Mouse (Mus musculus) c-Kit-negative CD71-positive TER-119-positive erythroid progenitor cells, embryonic 14.5 days (primary cell): ENCODE results near the gene Pbx4.

Experiments
- DNase-seq: peaks from one replicate; pipeline ENCODE4 v3.0.0-alpha.2; 2013; ENCODE audit warnings: low read depth, low spot score

Gene Pbx4

DNA sequence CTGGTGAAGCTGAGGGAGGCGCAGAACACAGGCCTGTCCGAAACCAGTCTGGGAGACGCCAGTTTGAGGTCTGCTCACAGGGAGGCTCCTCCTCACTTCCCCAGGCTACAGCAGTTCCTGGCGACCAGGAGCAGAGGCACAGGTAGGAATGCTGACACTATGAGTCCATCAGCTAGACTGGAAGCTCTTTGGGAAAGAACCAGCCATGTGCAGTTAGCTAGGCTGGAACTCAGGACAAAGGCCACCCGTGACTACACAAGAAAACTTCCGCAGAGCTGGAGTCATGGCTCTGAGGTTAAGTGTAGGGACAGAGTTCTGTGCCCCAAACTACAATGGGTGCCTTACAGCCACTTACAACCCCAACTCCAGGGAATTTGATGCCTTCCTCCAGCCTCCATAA lies 65.6 kb downstream of the Pbx4 start:
- no peak for DNase-seq

DNA sequence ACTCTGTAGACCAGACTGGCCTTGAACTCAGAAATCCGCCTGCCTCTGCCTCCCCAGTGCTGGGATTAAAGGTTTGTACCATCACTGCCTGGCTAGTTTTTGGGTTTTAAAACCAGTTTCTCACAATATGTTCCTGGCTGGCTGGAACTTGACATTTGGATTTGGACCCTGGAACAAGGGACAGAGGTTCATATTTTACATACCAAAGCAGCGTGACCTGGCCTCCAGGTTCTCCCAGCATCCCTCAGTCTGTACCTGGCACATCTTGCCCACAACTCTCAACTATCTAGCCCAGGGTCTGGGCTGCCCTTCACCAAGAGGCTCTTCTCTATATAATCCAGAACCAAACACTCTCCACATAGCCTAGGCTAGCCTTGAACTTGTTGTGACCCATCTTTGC lies 67.6 kb downstream of the Pbx4 start:
- DNase-seq: no peak

DNA sequence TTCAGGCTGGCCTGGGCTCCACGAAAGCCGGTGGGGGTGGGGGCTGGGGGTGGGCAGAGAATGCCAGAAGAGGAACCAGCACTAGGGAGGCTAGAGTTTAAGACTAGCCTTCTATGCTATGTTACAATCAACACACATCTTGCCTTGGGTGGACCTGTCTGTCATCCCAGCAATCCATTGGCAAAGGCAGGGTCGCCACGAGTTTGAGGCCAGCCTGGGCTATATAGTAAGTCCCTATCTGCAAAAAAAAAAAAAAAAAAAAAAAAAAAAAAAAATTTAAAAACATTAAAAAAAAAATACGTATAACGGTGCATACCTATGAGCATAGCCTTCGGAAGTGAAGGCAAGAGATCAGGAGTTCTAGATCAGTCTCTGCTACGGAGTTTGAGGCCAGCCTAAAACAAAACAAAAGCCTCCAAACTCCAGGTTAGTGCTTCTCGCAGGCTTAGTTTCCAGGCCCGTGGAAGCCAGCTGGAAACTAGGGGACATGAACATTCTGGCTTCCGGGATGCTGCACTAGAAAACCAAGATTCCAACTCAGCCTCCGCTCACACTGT lies 68.7 kb downstream of the Pbx4 start:
- DNase-seq: no peak

DNA sequence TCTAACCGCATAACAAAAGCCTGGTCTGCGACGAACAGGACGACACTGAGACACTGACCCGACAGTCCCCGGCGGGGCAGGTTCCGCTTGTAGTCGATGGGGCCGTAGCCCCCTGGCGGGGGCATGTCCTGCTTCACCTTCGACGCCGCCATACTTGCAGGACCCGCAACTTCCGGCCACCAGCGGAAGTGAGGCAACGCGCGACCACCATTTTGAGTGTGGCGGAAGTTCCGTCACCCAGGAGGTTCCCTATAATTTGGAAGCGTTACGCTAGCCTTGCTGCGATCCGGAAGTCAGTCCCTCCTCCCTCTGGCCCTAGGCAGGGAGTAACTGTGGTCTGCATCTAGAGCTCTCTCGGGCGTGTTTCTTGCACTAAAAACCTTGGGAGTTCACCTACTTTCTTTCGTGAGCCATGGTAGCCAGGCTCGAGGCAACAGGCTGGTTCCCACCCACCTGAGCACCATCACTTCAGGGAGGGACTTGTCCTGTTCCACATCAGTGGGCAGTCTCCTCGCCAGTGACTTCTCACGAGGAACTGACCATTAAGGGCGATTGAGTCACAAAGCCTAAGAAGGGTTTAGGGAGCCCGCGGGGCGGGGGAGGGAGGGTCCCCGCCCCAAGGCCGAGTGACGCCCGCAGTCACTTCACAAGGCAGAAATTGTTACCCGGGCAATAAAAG lies 69.3 kb downstream of the Pbx4 start:
- DNase-seq: peak; percentile 93

DNA sequence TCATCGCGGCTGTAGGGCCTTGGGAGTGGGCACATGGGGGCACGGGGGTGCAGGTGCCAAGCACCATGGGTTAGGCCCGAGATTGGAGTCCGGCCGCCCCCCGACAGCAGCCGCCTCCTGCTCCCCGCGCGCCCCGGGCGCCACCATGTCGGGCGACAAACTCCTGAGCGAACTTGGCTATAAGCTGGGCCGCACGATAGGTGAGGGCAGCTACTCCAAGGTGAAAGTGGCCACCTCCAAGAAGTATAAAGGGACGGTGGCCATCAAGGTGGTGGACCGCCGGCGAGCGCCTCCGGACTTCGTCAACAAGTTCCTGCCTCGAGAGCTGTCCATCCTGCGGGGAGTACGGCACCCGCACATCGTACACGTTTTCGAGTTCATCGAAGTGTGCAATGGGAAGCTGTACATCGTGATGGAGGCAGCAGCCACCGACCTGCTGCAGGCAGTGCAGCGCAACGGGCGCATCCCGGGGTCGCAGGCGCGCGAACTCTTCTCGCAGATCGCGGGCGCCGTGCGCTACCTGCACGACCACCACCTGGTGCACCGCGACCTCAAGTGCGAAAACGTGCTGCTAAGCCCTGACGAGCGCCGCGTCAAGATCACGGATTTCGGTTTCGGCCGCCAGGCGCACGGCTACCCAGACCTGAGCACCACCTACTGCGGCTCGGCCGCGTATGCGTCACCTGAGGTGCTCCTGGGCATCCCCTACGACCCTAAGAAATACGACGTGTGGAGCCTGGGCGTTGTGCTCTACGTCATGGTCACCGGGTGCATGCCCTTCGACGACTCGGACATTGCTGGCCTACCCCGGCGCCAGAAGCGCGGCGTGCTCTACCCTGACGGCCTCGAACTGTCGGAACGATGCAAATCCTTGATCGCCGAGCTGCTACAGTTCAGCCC lies 70.1 kb downstream of the Pbx4 start, which contains the start of the genes Tssk6, Ndufa13 and Yjefn3:
TSS of gene Tssk6 (plus strand) at position 22 of the 900 bp plus-strand sequence.
TSS of gene Ndufa13 (minus strand) at position 396 of the 900 bp plus-strand sequence.
TSS of gene Yjefn3 (minus strand) at position 550 of the 900 bp plus-strand sequence.
- DNase-seq: peak; percentile 36

DNA sequence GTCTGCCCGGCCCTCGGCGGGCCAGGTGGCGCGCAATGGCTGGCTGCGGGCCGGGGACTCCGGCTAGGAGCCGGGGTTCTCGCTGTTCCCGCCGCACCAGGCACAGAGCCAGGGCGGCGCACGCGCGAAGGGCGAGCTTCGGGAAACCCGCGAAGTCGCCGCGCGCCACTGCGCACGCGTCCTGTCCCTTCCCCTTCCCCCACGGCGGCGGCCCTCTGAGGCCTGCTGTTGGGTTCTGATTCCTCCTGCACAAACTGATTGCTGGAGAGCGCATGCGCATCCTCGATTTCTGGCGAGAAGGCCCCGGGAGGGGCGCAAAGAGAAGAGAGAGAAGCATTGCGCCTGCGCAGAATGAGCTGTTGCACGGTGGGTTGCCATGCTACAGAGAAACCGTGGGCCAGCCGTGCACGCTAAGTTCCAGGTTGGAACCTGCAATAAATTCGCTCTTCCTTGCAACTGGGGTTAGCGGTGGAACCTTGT lies 70.8 kb downstream of the Pbx4 start:
- DNase-seq: peak; percentile 94

DNA sequence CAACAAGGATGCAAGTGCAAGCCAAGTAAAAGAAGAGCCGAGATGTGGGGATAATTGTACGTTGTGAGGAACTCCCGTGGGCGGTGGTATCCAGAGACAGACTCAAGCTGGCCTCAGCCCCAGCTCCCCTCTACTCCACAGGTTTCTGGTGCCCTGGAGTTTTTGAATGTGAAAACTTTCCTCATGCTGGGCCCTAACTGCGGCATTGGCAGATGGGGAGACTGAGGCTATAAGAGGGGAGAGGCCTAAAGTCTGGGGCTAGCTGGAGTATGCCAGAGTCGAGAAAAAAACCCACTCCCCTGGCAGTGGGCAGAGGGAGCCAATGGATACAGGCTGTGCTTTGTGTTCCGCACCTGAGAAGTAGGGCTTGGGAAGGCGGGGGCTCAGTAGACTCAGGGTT lies 71.8 kb downstream of the Pbx4 start:
- no peak for DNase-seq

DNA sequence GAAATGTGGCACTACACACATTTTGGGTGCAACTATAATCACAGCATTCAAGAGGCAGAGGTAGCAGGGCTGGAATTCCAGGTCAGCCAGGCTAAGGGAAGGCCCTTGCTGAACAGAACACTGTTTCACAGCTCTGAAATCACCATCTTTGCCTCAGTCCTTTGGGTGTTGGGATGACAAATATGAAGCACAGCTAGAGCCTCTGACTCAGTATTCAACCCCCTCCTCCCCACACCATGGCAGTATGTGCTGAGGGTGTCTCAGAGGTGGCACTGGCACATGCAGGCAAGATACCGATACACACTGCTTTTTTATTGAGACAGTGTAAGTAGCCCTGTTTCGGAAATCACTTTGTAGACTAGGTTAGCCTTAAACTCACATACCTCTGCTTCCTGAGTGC lies 74.0 kb downstream of the Pbx4 start:
- no peak for DNase-seq

DNA sequence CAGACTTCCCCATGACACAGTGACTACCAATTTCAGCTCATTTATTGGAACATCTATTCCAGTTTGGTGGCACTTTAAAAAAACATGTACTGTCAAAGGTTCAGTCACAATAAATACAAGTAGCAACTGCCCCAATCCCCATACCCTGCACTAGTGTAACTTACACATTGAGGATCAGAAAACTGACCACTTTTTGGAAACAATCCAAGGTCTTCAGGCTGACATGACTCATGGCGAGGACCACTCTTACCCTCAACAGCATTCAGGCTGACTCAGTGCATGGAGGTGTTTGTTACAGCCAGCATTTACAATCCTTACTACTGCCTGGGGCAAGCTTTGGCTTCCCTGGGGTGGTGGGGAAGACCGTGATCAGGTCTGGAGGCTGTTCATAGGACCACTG lies 74.8 kb downstream of the Pbx4 start:
- no peak for DNase-seq

DNA sequence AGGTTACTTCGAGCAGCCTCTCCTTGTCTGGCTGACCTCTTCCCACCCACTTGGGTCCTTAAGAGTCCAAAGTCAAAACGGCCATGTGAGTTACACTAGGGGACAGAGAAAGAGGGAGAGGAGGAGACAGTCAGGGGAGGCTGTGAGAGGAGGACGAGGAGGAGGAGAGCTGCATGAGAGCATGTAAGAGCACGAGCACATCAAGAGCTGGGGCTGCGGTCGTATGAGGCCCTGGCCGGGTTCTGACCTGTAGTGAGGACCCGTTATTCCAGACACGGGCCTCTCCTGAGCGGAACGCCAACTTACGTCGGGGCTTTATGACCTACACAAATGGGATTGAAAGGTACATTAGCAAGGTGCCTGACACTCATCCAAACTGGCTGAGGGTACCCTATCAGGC lies 79.6 kb downstream of the Pbx4 start:
- no peak for DNase-seq

DNA sequence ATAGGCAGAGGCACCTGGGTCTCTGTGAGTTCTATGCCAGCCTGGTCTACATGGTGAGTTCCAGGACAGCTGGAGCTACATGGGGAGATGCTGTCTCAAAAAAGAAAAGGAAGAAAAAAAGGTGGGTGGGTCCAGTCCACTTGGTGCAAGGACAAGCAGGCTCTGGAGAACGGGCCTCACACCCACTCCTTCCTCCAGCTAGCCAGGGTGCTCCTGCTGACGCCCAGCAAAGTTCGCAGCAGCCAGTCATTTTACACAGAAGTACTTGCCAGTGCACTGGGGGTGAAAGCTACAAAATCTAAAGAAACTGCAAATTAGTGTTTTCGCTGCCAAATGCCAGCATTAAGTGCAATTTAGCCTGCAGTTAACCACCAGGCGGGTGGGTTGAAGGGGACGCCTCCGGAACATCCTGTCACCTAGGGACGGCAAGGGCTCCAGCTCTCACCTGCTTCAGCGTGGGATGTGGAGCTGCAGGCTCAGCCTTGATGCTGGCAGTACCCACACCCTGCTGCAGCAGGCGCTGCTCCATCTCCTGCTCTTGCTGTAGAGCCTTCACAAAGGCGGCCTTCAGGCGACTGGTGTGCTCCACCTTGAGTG lies 80.3 kb downstream of the Pbx4 start:
- no peak for DNase-seq

DNA sequence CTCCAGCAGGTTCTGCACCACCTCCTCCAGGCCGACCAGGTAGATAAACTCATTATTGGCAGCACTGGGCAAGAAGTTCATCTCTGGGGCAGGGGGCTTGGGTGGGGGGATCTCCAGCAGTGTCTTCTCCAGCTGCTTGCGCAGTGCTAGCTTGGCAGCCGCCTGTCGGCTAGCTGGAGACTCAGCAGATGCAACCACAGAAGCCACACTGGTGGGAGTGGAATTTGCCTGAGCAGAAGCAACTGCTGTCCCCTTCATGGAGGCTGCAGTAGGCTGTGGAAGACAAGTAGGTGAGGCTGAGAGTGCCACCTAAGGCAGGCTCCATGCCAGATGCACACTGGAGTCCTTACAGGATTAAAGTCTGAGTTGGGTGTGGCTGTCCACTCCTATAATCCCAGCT lies 82.2 kb downstream of the Pbx4 start:
- DNase-seq: no peak

DNA sequence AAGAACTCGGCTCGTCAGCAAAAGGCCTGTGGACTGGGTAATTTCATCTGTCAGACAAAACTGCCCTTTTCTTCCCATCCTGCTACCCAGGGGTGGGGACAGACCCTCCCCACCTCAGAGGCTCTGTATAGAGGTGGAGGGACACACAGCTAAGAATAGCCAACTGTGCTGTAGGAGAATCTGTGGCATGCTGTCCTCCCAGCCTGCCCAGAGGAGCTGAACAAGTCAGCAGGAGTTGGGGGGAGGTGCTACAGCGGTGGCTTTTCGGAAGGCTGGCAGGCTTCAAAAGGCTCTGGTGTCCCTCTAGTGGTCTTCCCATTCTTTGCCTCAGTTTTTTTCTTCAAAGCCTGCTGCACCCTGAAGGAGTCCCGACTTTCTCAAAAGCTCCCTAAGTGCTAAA lies 83.5 kb downstream of the Pbx4 start:
- DNase-seq: no peak

DNA sequence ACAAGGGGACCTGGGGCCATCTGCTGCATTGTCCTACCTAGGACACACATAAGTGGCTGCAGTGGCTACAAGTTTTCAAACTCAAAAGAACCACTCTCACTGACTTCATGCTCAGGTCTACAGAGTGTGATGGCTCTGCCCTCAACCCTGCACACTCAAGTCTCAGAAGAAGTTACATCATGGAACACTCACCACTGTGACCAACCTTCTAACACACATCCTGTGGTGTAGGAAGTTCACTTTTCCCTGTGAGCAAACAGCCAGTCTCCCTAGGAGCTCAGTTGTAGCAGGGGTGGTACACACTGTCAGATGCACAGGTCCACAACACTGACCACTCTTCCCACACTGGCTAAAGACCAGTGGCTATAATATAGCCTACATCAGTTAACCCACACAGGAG lies 86.2 kb downstream of the Pbx4 start:
- DNase-seq: no peak

DNA sequence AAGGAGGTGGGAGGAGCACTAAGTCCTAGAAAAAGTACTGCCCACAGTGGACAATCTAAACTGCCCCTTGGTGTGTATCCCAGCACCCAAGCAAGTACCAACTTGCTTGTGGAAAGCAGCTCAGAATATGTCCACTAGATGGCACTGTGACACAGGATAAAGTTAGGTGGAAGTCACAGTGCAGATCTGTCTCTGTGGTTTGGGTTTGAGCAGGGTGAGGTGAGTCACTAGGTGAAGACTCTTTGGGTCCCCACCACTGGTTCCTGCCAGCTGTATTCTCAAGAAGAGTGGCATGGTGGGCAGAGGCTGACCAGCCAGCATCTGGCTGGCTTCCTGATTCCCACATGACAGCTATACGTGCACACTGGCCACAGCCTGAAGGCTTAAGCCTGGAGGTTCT lies 86.7 kb downstream of the Pbx4 start:
- peak; percentile 81 for DNase-seq

DNA sequence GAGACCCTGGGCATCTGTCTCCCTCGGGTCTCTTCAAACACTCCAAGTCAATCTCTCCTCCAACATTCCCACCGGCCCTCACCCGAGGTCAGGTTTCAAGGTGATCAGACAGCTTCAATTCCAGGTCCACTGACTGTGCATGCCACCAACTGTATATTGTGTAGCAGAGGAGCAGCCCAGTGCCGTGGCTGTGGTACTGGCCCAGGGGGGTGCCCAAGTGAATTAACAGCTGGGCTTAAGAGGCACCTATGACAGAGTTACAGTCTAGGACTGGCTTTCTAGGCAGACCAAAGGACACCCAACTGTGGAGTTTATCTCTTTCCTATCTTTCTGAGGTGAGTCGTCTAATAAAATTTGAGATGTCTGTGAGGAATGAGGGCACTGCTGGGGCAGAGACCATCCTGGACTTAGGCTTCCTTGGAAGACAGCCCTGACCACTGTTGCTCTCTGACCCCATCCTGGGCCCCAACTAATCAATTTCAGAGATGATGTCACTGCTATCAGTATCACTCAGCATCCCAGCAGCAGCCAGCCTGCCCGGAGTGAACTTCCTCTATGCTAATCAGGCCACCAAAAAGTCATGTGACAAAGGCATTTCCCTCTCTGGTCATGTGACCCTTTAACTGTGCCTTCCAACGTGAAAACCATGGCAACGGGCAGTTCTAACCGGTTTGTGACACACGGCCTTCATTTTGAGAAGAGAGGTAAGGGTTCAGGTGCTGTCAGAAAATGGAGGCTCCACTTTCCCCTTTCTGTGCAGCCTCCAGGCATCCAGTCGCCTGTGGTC lies 87.8 kb downstream of the Pbx4 start:
- peak; percentile 60 for DNase-seq

DNA sequence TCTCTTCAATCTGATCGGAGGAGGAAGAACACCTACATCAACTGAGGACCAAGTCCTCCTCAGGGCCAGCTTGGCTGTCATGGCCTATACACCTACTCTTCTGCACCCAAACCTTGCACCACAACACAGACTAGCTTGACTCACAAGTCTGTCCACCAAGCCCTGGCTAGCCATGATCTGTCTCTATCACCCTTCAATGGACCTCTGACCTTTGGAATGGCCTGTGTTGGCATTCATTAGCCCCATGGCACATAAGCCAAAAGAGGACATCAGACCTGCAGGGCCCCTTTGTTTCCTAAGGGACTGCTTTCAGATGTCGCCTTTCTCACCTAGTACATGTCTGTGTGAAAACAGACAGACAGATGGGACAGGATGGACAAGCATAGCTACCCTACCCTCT lies 88.8 kb downstream of the Pbx4 start:
- DNase-seq: no peak
